Mouse (Mus musculus): ENCODE data around the gene Myl7.
A peak's percentile ranks its signal among the peaks of the same experiment; 100 is the strongest.
"Not testable (repeated sequence)": the region's sequence is repeated elsewhere in the genome, so short reads cannot be mapped to it uniquely, and the experiment has no call there.

Myl7 gene

GRCm38 (mm10) chr11:5898531-5898930 lies at the start of gene Myl7:
Gene Myl7, minus strand, starts transcription at chr11:5898782.
- DNase-seq: no peak

DNA sequence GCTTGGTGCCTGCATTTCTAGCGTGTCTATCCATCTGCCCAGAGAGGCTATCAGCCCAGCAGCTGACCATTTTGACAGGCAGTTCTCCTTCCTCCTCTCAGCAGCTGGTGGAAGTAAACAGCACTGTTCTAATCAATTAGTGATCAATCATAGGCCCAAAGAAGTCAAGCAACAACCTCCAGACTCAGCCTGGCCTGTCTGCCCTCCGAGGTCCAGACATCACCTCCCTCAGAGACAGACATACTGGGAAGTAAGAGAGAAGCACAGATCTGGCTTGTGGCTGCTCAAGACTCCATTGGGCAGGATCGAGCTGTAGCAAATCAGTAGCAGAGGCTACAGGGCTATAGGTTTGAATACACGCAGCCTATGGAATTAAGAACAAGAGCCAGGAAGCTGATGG lies 49.2 kb upstream of the Myl7 start:
- no peak for DNase-seq

- DNase-seq: no peak
These were observed 46.5 kb upstream of the Myl7 start for GRCm38 (mm10) chr11:5945096-5945495.

GRCm38 (mm10) chr11:5942966-5943365 lies 44.4 kb upstream of the Myl7 start:
- no peak for DNase-seq

DNA sequence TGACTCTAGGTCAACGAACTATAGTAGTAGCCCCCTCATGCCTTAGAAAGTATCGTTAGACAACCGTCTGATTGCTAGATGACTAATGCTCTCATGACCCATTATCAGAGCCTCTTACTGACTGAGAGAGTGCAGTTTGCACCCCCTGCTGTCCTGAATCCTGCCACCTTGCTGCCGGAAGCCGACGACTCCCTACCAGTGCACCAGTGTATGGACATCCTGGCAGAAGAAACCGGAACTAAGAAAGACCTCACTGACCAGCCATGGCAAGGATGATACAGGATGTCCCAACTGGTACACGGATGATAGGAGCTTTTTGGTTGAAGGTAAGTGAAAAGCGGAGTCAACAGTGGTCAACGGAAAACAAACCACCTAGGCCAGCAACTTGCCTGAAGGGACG lies 35.9 kb upstream of the Myl7 start:
- not testable (repeated sequence) for DNase-seq

- DNase-seq: not testable (repeated sequence)
These were observed 33.4 kb upstream of the Myl7 start for GRCm38 (mm10) chr11:5931947-5932346.

DNA sequence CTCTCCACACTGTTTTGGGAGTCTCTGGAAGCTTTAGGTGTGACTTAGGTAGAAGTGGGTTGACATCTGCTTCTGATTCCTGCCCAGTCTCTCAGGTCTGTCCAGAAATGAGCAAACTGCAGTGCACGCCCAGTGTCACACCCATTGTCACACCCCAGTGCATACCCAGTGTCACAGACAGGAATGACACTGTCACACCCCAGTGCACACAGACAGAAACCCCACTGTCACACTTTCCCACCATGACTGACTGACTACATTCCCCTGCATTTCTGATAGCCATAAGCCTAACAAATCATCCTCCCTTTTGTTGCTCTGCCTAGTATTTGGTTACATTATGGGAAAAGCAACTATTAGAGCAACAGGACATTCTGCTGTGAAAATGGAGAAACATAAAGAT lies 32.0 kb upstream of the Myl7 start:
- DNase-seq: no peak

DNA sequence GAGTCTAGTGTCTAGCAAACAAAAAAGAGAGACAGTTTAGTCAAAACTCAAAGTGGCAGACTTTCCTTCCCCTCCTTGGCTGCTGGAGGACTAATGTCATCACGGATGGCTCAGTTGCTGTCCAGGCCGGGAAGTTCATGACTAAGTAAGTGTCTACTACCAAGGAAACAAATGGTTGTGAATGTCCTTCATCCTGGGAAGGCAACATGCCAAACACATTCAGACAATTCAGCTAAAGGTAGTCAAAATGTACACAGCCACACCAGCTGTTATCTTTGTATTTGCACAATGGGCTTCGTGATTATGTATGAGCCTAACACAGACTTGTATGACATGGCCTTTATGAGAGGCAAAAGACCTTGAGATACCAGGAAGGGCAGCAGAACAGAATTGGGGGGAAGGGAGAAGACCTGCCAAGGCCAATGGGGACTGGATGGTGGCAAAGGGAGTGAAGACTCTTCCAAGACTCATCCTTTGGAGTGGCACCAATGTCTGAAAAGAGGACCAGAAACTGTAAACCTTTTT lies 28.2 kb upstream of the Myl7 start:
- no peak for DNase-seq

DNA sequence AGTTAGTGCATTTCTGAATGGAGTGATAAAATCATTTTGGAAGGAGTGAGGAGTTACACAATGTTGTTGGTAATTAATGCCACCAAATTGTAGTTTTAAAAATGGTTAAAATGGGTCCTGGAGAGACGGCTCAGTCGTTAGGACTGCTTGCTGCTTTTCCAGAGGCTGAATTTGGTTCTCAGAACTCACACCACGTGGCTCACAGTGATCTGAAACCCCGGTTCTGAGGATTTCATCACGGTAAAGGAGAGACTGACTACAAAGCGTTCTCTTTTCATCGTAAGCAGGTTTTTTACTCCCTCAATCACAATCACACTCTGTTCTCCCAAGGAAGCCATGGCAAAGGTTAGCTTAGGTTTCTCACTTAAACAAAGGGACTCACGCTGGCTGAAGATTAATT lies 26.1 kb upstream of the Myl7 start:
- DNase-seq: no peak

- DNase-seq: no peak
These were observed 21.9 kb upstream of the Myl7 start for GRCm38 (mm10) chr11:5920323-5920960.

DNA sequence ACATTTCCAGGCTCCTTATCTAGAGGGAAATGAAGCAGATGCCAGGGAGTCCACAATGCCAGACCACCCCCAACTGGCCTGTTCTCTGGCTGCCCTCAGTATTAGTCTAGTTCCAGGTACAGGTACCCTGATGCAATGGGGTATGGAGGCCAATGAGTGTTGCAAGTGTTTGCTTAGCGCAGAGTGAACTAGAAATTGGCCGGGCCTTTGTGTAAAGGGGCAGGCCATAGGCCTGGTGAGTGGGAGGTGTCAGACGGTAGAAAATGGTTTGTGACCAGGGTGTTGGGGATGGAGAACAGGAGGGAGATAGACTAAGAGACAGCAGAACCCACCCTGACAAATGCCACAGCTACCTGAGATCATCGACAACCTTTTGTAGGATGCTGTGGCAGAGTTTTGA lies 21.0 kb upstream of the Myl7 start:
- no peak for DNase-seq

DNA sequence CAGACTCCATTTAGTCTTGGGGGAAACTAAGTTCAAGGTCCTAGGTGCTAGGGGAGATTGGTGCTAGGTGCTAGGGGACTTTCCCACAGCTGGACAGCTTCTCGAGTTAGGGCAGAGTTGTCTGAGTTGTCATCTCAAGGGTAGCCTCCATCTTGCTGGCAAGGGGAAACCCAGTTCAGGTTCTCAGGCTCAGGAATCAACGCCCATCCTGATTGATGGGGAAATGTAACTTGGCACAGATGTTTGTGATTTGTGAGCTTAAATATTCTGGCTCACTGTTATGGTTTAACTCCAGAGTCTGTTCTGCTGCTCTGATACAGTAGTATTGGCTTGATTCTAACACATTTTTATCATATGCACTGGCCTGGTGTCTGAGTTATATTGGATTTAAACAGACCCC lies 19.5 kb upstream of the Myl7 start:
- no peak for DNase-seq

DNA sequence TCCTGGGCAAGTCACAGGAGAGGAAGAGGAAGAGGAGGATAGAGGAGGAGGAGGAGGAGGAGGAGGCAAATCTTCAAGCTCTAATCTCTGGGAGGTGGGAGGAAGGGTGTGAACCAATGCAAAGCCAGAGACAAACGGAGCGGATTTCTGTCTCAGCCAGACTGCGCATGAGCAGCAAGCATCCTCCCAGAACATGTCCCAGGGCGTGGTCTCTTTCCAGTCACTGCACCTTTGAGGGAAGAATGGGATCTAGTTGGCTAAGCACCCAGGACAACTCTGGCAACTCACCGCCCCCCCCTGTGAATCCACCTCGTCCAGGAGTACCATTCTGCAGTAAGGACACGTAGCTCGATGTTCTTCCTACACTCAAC lies 17.6 kb upstream of the Myl7 start:
- DNase-seq: no peak

DNA sequence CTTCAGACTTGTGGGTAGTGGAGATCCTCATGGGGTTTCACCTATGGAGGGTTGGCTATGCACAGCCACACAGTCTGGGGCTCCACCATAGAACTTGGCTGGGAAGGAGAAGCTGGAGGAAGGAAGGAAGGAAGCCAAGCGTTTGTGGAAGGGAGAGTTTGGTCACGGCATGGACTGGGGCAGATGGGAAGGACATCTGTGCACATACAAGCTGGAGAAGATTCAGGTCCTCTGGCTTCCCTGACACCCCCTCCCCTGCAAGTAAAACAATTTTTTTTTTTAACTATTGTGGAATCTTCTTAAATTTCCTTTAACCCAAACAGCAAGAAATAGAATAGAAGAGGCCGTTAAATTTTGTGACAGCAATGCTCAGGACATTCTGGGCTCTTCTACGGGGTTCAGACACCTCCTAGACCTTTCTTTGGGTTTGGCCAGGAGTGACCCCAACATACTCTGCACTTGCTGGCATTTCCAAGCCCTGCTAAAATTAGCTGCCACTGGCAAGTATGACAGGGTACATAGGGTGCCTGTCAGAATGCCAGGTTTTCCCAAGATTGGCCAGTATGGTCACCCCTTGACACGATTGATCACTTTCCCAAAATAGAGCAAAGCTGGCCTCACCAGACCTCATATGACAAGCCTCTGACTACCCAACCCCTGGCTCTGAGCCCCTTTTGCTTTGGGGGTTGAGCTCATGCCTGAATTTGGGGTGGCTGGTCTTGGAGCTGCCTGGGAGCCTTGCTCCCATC lies 17.0 kb upstream of the Myl7 start:
- peak; percentile 38 for DNase-seq

GRCm38 (mm10) chr11:5914940-5915339 lies 16.4 kb upstream of the Myl7 start:
- no peak for DNase-seq

GRCm38 (mm10) chr11:5913936-5914335 lies 15.4 kb upstream of the Myl7 start:
- DNase-seq: peak; percentile 4

DNA sequence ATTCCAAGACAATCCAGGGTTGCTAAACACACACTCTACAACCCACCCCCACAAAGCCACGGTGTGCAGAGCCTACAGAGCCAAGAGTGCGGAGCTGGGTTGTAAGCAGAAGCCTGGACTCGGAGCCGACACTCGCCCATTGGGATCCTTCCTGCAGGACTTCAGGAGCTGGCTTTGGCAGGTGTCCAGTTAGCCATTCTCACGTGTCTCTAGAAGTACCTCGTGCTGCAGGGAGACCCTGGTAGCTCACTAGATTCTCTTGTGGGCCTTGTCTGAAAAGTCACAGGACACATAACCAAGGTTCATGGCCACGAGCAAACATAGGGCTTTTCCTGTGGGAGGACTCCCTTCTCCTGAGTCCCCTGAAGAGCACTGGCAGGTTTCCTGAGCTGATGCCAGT lies 14.7 kb upstream of the Myl7 start:
- DNase-seq: peak; percentile 20

GRCm38 (mm10) chr11:5912635-5913034 lies 14.1 kb upstream of the Myl7 start:
- DNase-seq: peak; percentile 65

GRCm38 (mm10) chr11:5908642-5909041 lies 10.1 kb upstream of the Myl7 start:
- DNase-seq: no peak

GRCm38 (mm10) chr11:5907096-5907495 lies 8.5 kb upstream of the Myl7 start:
- no peak for DNase-seq

GRCm38 (mm10) chr11:5905778-5906518 lies 7.4 kb upstream of the Myl7 start:
- DNase-seq: no peak

DNA sequence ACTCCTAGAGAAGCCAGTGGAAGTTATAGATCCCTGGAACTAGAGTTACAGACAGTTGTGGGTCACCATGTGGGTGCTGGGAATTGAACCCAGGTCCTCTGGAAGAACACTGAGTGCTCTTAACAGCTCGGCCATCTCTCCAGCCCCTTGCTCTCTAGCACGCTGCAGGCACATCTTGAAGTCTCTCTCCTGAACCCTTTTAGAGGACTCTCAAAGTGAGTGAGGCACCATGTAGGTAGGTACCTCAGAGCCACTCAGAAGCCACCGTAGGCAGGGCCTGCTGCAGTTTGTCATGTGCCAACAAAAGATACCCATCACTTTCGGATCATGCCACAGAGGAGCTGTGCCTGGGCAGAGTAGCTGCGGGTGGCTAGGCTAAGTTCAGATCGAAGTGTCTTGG lies 6.3 kb upstream of the Myl7 start:
- DNase-seq: no peak

GRCm38 (mm10) chr11:5904357-5904756 lies 5.8 kb upstream of the Myl7 start:
- DNase-seq: no peak

DNA sequence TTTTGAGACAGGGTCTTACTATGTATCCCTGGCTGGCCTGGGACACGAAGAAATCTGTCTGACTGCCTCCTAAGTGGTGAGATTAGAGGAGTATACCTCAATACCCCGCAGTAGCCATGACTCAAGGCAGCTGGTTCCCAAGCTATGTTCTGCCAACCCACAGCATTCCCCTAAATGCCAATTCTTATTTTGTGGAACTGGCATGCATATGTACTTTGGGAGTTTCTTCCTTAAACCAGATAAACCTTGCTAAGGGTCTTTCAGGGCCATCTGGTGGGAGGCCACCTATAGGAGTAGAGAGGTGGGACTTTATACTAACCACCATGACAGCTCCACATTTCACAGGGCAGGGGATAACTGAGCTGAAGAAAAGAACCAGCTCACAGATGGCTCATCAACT lies 5.3 kb upstream of the Myl7 start:
- DNase-seq: no peak

Measured in right cerebral cortex, postnatal 25 days (tissue).